Comparison of ENCODE assay signal across 7 mouse cellular contexts in genomic region chrX:12133836-12134431, GRCm38 (mm10). TPM values are rescaled to one million over a fixed set of nuclear protein-coding genes. Genes with fewer than 3 reads are reported as not detected.
DNase-seq lines count a peak whose midpoint lies in the region; ATAC-seq and TF ChIP-seq lines count a peak whose summit lies in the region.

No protein-coding gene starts in this region.

- H3K27ac ChIP-seq in hindbrain, embryonic 10.5 days, result peak overlapping the region; percentile 90
- peak overlapping the region; percentile 68 for H3K27ac ChIP-seq in midbrain, embryonic 12.5 days (replicated peaks)

- peak overlapping the region; percentile 59 for H3K4me2 ChIP-seq in midbrain, embryonic 12.5 days (replicated peaks)

- TF ChIP-seq CTCF in E14TG2a.4 (conservative IDR thresholded peaks at IDR 0.05; ENCODE audit: low read length), result no peak

- H3K27me3 ChIP-seq in E14TG2a.4 (ENCODE audit: insufficient read depth, low read length), result peaks cover 84% of the 10 kb centered on the region
- peaks cover 100% of the 10 kb centered on the region for H3K27me3 ChIP-seq in hindbrain, embryonic 10.5 days (ENCODE audit: insufficient read depth, poor library complexity, severe bottlenecking)
- H3K27me3 ChIP-seq in midbrain, embryonic 12.5 days, result peaks cover 98% of the 10 kb centered on the region

- DNase-seq in CD4-positive helper T cell, adult 2 months (ENCODE audit: low read depth, low spot score), result peak; percentile 52
- peak; percentile 27 for DNase-seq in hindbrain, embryonic 10.5 days (ENCODE audit: low spot score)
- no peak for DNase-seq in embryo, embryonic 10.5 days (ENCODE audit: low spot score)
- no peak for DNase-seq in spleen, postnatal 10 days (ENCODE audit: low spot score in 2 of 2)
- no peak for DNase-seq in ovary, postnatal 14 days (ENCODE audit: low spot score)

- H3K9ac ChIP-seq in midbrain, embryonic 12.5 days (replicated peaks), result peak overlapping the region; percentile 39; the same call in 1 of the 2 replicates

- WGBS in hindbrain, embryonic 10.5 days, result 4% methylated on average over 21 of the region's 21 CpGs
- WGBS in midbrain, embryonic 12.5 days, result 6% methylated on average over 16 of the region's 21 CpGs

- no peaks in the 10 kb centered on the region for H3K9me3 ChIP-seq in E14TG2a.4 (ENCODE audit: low read length)
- H3K9me3 ChIP-seq in hindbrain, embryonic 10.5 days, result no peaks in the 10 kb centered on the region
- no peaks in the 10 kb centered on the region for H3K9me3 ChIP-seq in midbrain, embryonic 12.5 days

- no peak for ATAC-seq in midbrain, embryonic 12.5 days (ENCODE audit: low FRiP score, low read depth)

- H3K4me3 ChIP-seq in E14TG2a.4 (replicated peaks; ENCODE audit: low read length), result peak overlapping the region; percentile 45; the same call in 1 of the 2 replicates
- peak overlapping the region; percentile 50 for H3K4me3 ChIP-seq in hindbrain, embryonic 10.5 days
- H3K4me3 ChIP-seq in midbrain, embryonic 12.5 days, result peak overlapping the region; percentile 23

- H3K4me1 ChIP-seq in E14TG2a.4 (replicated peaks; ENCODE audit: low read depth, low read length), result peaks cover 58% of the 10 kb centered on the region
- H3K4me1 ChIP-seq in hindbrain, embryonic 10.5 days (replicated peaks), result peaks cover 82% of the 10 kb centered on the region
- H3K4me1 ChIP-seq in midbrain, embryonic 12.5 days, result peaks cover 44% of the 10 kb centered on the region

- no peaks in the 10 kb centered on the region for H3K36me3 ChIP-seq in E14TG2a.4 (ENCODE audit: insufficient read depth, low read length)
- H3K36me3 ChIP-seq in hindbrain, embryonic 10.5 days, result no peaks in the 10 kb centered on the region
- H3K36me3 ChIP-seq in midbrain, embryonic 12.5 days, result no peaks in the 10 kb centered on the region

RNA-seq across cellular contexts. Expression of gene Bcor, which starts 26.2 kb away (rescaled TPM):
- polyA plus RNA-seq in hindbrain, embryonic 10.5 days (2016; fragmentation: Nextera tagmentation; extraction: Ambion mirVana), result 20.0 and 20.7 TPM in 2 replicates
- polyA plus RNA-seq in midbrain, embryonic 12.5 days (2016; fragmentation: Nextera tagmentation; extraction: Ambion mirVana), result 26.3 and 31.2 TPM in 2 replicates

Comparison
In these comparisons a context has a peak if more than half of its experiments do, and no peak if none do; other contexts are left out.
1. DNase-seq: peak in CD4-positive helper T cell, adult 2 months (single experiment) and hindbrain, embryonic 10.5 days (single experiment); none in embryo, embryonic 10.5 days (single experiment), spleen, postnatal 10 days (0 of 2) and ovary, postnatal 14 days (single experiment).
2. Peak in every context shown above with its lines, with median percentiles within 50 percentile points of each other: H3K4me3 ChIP-seq.